Mouse (Mus musculus): Measurements from ENCODE around the gene Slc22a20.

Gene Slc22a20

GRCm38 (mm10) chr19:5924713-5925093, 61.2 kb downstream of the Slc22a20 start, which contains the start of gene Cdc42ep2:
TSS of gene Cdc42ep2 (minus strand) at chr19:5924816.
- DNase-seq (ENCODE audit: low spot score in 2 of 2), result peak; percentile 87 to 94

- peak; percentile 79 to 96 for DNase-seq (ENCODE audit: low spot score in 2 of 2)
Observed at GRCm38 (mm10) chr19:5923990-5924712, 61.8 kb downstream of the Slc22a20 start.

GRCm38 (mm10) chr19:5922963-5923362, 63.0 kb downstream of the Slc22a20 start:
- no peak for DNase-seq (ENCODE audit: low spot score in 2 of 2)

GRCm38 (mm10) chr19:5922119-5922942, 63.6 kb downstream of the Slc22a20 start:
- no peak for DNase-seq (ENCODE audit: low spot score in 2 of 2)

- no peak for DNase-seq (ENCODE audit: low spot score in 2 of 2)
Observed at GRCm38 (mm10) chr19:5921715-5922114, 64.2 kb downstream of the Slc22a20 start.

Data from thymus, postnatal 10 days (tissue).